Mouse (Mus musculus) brain, embryonic 14.5 days (tissue): ENCODE measurements at regions not wholly inside any gene's neighbourhood (a gene's known extent, or its start where the extent isn't known, plus 50 kb on each side); places are given as distances from the start of the nearest gene placed in this dataset.

Source experiments
- CTCF ChIP-seq: fragments of 200-500 bp; IDR thresholded peaks from 2 replicates; pipeline ENCODE4 v1.5.1; 2012; ENCODE audit warnings: inconsistent platforms, mild to moderate bottlenecking, moderate library complexity, borderline replicate concordance; ENCODE audit not compliant: insufficient read depth, insufficient read length; ENCODE audit errors: extremely low read depth
- POLR2A ChIP-seq: fragments of 200-500 bp; IDR thresholded peaks from 2 replicates; pipeline ENCODE4 v1.6.1; 2012; ENCODE audit warnings: mild to moderate bottlenecking, inconsistent platforms, borderline replicate concordance; ENCODE audit not compliant: poor library complexity, insufficient read depth, insufficient read length, severe bottlenecking; ENCODE audit errors: extremely low read depth

DNA sequence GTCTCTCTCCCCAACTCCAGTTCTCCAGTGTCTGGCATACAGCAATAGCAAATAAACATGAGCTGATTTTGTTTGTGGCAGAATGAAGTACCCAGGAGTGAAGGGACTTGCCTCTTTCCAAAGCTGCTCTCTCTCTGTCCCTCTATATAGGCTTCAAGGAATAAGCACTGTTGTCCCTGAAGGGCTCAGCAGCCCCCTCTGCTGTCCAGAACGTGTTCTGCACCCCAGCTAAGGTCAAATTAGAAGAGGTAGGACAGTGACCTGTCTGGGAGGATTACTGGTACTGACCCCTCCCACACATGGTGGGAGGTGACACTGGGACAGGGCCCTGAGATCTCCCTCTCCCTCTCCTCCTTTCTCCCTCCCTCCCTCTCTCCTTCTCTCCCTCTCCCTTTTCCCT lies 65.7 kb upstream of the Col1a1 start:
- no peak for TF ChIP-seq POLR2A
- peak; percentile 52; the same call in 1 of the 2 replicates for TF ChIP-seq CTCF
